Mouse (Mus musculus): ENCODE measurements around the gene Themis2. TPM values are rescaled to one million over a fixed set of nuclear protein-coding genes. Genes with fewer than 3 reads are reported as not detected.

Gene Themis2
- total and polyA plus RNA-seq, 3 experiments, result 9.3 to 35.7 (median 14.2) TPM

DNA sequence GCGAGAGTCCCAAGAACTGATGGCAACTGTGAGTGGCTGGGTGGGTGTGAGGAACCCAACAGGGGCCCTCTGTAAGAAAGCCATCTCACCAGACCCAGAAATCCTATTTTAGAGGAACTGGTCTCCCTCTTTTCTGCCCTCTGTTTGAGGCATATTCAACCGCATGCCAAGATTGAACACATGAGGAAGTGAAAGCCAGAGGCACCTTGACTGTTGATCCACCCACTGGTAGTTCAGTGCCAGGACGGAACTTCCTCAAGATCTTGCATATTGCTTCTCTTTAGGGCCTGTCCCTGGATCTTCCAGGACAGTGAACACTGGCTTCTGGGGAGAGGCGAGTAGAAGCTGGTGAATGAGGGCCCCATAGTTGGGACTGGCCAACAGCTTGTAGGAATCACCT is 15.9 kb downstream of the Themis2 start:
- Histone ChIP-seq H3K79me2 (replicated peaks; ENCODE audit: control insufficient read depth, extremely low read depth, insufficient read depth, poor library complexity, severe bottlenecking) (no peaks in the 10 kb centered on the region), H3K9ac (ENCODE audit: insufficient read depth, low read depth) (no peak overlapping the region), H3K9me3 (replicated peaks; ENCODE audit: low read length) (peaks cover 7% of the 10 kb centered on the region), H3K27ac (ENCODE audit: insufficient read depth, low read depth) (peak overlapping the region; percentile 82), H3K4me2 (ENCODE audit: insufficient read depth, low read depth, poor library complexity, severe bottlenecking) (0 out of 2 replicates have a peak overlapping the region, but pooled peaks have one; percentile 21), H3K4me1 (ENCODE audit: control insufficient read depth in 1 of 2, insufficient read depth in 2 of 2) (peaks cover 27 to 69% of the 10 kb centered on the region in 2 experiments), H3K27me3 (replicated peaks) (no peaks in the 10 kb centered on the region), H3K36me3 (replicated peaks in 1 of 2; ENCODE audit: control insufficient read depth in 1 of 2, insufficient read depth in 1 of 2, low read length in 1 of 2) (peaks cover 62 to 86% of the 10 kb centered on the region in 2 experiments), H3K4me3 (replicated peaks in 1 of 3; ENCODE audit: low read depth in 2 of 3, low read length in 2 of 3, poor library complexity in 1 of 3) (no peak overlapping the region)
- dilution Hi-C loops (cut with MboI; ENCODE audit: extremely low pct_ligation_motif_present, extremely low pct_unique_long_range_greater_than_20kb, low sequenced_read_pairs) (no loop called here), in situ Hi-C loops (cut with MboI; ENCODE audit: low pct_ligation_motif_present, low pct_unique_long_range_greater_than_20kb, low sequenced_read_pairs) (no loop called here)
- peak; percentile 13; the same call in 1 of the 2 replicates for TF ChIP-seq SMC3 (IDR thresholded peaks at IDR 0.05; ENCODE audit: low read depth, low read length)
- peak; percentile 89 for TF ChIP-seq IRF4 (IDR thresholded peaks at IDR 0.05; ENCODE audit: low read depth, low read length)
- TF ChIP-seq ZC3H11A (IDR thresholded peaks at IDR 0.05; ENCODE audit: low read depth, low read length), result no peak
- peak; percentile 70; the same call in 1 of the 2 replicates for TF ChIP-seq TBP (conservative IDR thresholded peaks at IDR 0.05; ENCODE audit: low read depth, low read length)
- peak; percentile 93 for TF ChIP-seq EP300 (IDR thresholded peaks at IDR 0.05; ENCODE audit: low read length)
- 0 out of 2 replicates have a peak, but pooled peaks have one; percentile 39 for TF ChIP-seq MAFK (IDR thresholded peaks at IDR 0.05; ENCODE audit: insufficient replicate concordance, low read length)
- TF ChIP-seq ETS1 (conservative IDR thresholded peaks at IDR 0.05; ENCODE audit: low read depth, low read length), result peak; percentile 50; the same call in 1 of the 2 replicates
- TF ChIP-seq USF2 (conservative IDR thresholded peaks at IDR 0.05; ENCODE audit: low read depth, low read length), result no peak
- 0 out of 2 replicates have a peak, but pooled peaks have one; percentile 56 for TF ChIP-seq SIN3A (IDR thresholded peaks at IDR 0.05; ENCODE audit: low read length)
- TF ChIP-seq MEF2A (IDR thresholded peaks at IDR 0.05; ENCODE audit: borderline replicate concordance, low read depth, low read length), result peak; percentile 76
- peak; percentile 33; the same call in 1 of the 2 replicates for TF ChIP-seq TCF12 (IDR thresholded peaks at IDR 0.05; ENCODE audit: low read depth, low read length)
- peak; percentile 16; the same call in 1 of the 2 replicates for TF ChIP-seq JUND (conservative IDR thresholded peaks at IDR 0.05; ENCODE audit: low read depth, low read length)
- TF ChIP-seq BHLHE40 (IDR thresholded peaks at IDR 0.05; ENCODE audit: low read depth, low read length), result peak; percentile 43
- no peak for TF ChIP-seq UBTF (IDR thresholded peaks at IDR 0.05; ENCODE audit: low read depth, low read length)
- peak; percentile 36; the same call in 1 of the 2 replicates for TF ChIP-seq POLR2A (IDR thresholded peaks at IDR 0.05; ENCODE audit: low read depth, low read length)
- peak; percentile 84 for TF ChIP-seq MYC (IDR thresholded peaks at IDR 0.05; ENCODE audit: low read depth, low read length)
- TF ChIP-seq CHD2 (IDR thresholded peaks at IDR 0.05; ENCODE audit: low read length), result peak; percentile 75
- no peak for TF ChIP-seq HCFC1 (IDR thresholded peaks at IDR 0.05; ENCODE audit: low read depth, low read length)
- TF ChIP-seq NELFE (IDR thresholded peaks at IDR 0.05; ENCODE audit: low read depth, low read length), result no peak
- TF ChIP-seq MAX (IDR thresholded peaks at IDR 0.05; ENCODE audit: low read length), result peak; percentile 79
- peak; percentile 83 for DNase-seq (ENCODE audit: extremely low read depth)

DNA sequence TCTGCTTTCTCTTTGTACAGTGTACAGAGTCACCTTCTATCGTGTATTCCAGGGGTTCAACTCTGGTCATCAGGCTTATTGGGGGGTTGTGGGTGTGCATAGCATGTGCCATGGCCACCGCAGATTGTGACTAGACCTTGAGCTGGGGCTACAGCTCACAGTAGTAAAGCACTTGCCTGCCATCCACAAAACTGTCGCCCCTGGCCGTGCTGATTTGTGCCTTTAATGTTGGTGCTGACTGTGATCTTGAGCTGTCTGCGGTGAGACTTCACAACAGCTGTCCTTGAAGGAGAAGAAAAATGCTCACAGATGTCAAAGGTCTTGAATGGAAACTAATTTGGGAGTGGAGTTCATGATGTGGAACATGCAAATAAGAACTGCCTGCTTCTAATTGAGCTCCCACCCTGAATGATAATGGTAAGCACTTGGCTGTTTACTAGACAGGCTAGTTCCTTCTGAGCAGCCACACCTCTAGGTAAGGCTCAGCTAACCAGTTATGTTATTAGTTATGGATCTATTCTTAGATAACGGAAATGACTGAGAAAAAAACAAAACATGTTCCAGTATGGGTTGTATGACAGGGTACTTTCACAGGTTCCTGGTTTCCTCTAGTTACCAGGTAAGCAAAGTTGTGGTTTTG is 17.5 kb downstream of the Themis2 start:
- DNase-seq (ENCODE audit: extremely low read depth), result peak; percentile 95
- in situ Hi-C loops (cut with MboI; ENCODE audit: low pct_ligation_motif_present, low pct_unique_long_range_greater_than_20kb, low sequenced_read_pairs) (loop anchor here (5.0 kb wide), 1 partner anchor 39 kb away; no protein-coding TSS in a partner anchor), dilution Hi-C loops (cut with MboI; ENCODE audit: extremely low pct_ligation_motif_present, extremely low pct_unique_long_range_greater_than_20kb, low sequenced_read_pairs) (no loop called here)
- Histone ChIP-seq H3K79me2 (replicated peaks; ENCODE audit: control insufficient read depth, extremely low read depth, insufficient read depth, poor library complexity, severe bottlenecking) (no peaks in the 10 kb centered on the region), H3K9ac (ENCODE audit: insufficient read depth, low read depth) (peak overlapping the region; percentile 63), H3K27me3 (replicated peaks) (no peaks in the 10 kb centered on the region), H3K4me1 (ENCODE audit: control insufficient read depth in 1 of 2, insufficient read depth in 2 of 2) (peaks cover 24 to 67% of the 10 kb centered on the region in 2 experiments), H3K27ac (ENCODE audit: insufficient read depth, low read depth) (peak overlapping the region; percentile 99), H3K36me3 (replicated peaks in 1 of 2; ENCODE audit: control insufficient read depth in 1 of 2, insufficient read depth in 1 of 2, low read length in 1 of 2) (peaks cover 60 to 86% of the 10 kb centered on the region in 2 experiments), H3K4me3 (replicated peaks in 1 of 3; ENCODE audit: low read depth in 2 of 3, low read length in 2 of 3, poor library complexity in 1 of 3) (peak overlapping the region in 2 of 3 experiments; percentile 8 to 9), H3K9me3 (replicated peaks; ENCODE audit: low read length) (no peaks in the 10 kb centered on the region), H3K4me2 (ENCODE audit: insufficient read depth, low read depth, poor library complexity, severe bottlenecking) (peak overlapping the region; percentile 62)
- no peak; the same call in none of the 2 replicates for TF ChIP-seq JUND (conservative IDR thresholded peaks at IDR 0.05; ENCODE audit: low read depth, low read length)
- TF ChIP-seq EP300 (IDR thresholded peaks at IDR 0.05; ENCODE audit: low read length), result peak; percentile 94
- peak; percentile 41 for TF ChIP-seq SMC3 (IDR thresholded peaks at IDR 0.05; ENCODE audit: low read depth, low read length)
- TF ChIP-seq CTCF (conservative IDR thresholded peaks at IDR 0.05 in 1 of 2, IDR thresholded peaks at IDR 0.05 in 1 of 2; ENCODE audit: low read depth in 2 of 2, low read length in 2 of 2), result no peak
- TF ChIP-seq GABPA (IDR thresholded peaks at IDR 0.05; ENCODE audit: insufficient replicate concordance, low read depth, low read length), result no peak
- TF ChIP-seq PAX5 (IDR thresholded peaks at IDR 0.05; ENCODE audit: low read length), result no peak
- no peak; the same call in none of the 2 replicates for TF ChIP-seq POLR2A (IDR thresholded peaks at IDR 0.05; ENCODE audit: low read depth, low read length)
- TF ChIP-seq USF1 (IDR thresholded peaks at IDR 0.05; ENCODE audit: low read depth, low read length), result no peak
- TF ChIP-seq RCOR1 (conservative IDR thresholded peaks at IDR 0.05; ENCODE audit: low read depth, low read length), result peak; percentile 93
- TF ChIP-seq SIN3A (IDR thresholded peaks at IDR 0.05; ENCODE audit: low read length), result peak; percentile 97
- peak; percentile 76 for TF ChIP-seq BHLHE40 (IDR thresholded peaks at IDR 0.05; ENCODE audit: low read depth, low read length)
- peak; percentile 98 for TF ChIP-seq MEF2A (IDR thresholded peaks at IDR 0.05; ENCODE audit: borderline replicate concordance, low read depth, low read length)
- TF ChIP-seq UBTF (IDR thresholded peaks at IDR 0.05; ENCODE audit: low read depth, low read length), result no peak
- 0 out of 2 replicates have a peak, but pooled peaks have one; percentile 62 for TF ChIP-seq KAT2A (IDR thresholded peaks at IDR 0.05; ENCODE audit: insufficient replicate concordance, low read length)
- peak; percentile 68; the same call in 1 of the 2 replicates for TF ChIP-seq MAZ (IDR thresholded peaks at IDR 0.05; ENCODE audit: low read depth, low read length)
- peak; percentile 79 for TF ChIP-seq MAFK (IDR thresholded peaks at IDR 0.05; ENCODE audit: insufficient replicate concordance, low read length)
- TF ChIP-seq POLR2AphosphoS2 (IDR thresholded peaks at IDR 0.05; ENCODE audit: low read depth, low read length), result no peak; the same call in none of the 2 replicates
- peak; percentile 34; the same call in 1 of the 2 replicates for TF ChIP-seq NELFE (IDR thresholded peaks at IDR 0.05; ENCODE audit: low read depth, low read length)
- no peak for TF ChIP-seq ELF1 (IDR thresholded peaks at IDR 0.05; ENCODE audit: low read depth, low read length)

Measured in CH12.LX (cell line).